Mouse (Mus musculus) liver, postnatal 0 days (tissue): ENCODE measurements around the gene Chchd4.

ENCODE experiments used
- CTCF ChIP-seq: sonication (generic); IDR thresholded peaks from 2 replicates; pipeline ENCODE4 v1.5.1; 2016; ENCODE audit warnings: antibody characterized with exemption, low read depth
- EP300 ChIP-seq: IDR thresholded peaks from 2 replicates; pipeline ENCODE4 v1.6.1; 2016; ENCODE audit warnings: antibody characterized with exemption, low read depth, mild to moderate bottlenecking

DNA sequence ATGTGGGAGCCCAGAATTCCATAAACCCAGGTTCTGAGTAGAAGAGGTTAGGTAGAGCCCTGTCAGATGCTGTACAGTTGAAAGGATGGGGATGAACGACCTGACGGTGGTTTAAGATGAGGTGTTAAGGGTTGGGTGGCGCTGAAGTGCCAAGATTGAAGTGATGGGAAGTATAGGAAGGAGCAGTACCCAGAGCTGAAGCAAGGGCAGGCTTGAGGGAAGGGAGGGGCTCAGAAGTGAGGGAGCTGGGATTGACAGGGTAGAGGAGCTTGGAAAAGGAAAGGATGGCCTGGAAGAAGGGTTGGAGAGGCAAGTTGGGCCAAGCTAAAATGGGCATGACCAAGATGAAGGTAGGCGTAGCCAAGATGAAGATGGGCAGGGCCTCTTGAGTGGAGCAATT is 51.7 kb downstream of the Chchd4 start:
- TF ChIP-seq EP300, result no peak
- TF ChIP-seq CTCF, result no peak
